Mouse (Mus musculus): ENCODE measurements around the gene Fibp. TPM values are rescaled to one million over a fixed set of nuclear protein-coding genes. Genes with fewer than 3 reads are reported as not detected.

The Fibp gene
- polyA plus RNA-seq, 1 experiment: 140 TPM

DNA sequence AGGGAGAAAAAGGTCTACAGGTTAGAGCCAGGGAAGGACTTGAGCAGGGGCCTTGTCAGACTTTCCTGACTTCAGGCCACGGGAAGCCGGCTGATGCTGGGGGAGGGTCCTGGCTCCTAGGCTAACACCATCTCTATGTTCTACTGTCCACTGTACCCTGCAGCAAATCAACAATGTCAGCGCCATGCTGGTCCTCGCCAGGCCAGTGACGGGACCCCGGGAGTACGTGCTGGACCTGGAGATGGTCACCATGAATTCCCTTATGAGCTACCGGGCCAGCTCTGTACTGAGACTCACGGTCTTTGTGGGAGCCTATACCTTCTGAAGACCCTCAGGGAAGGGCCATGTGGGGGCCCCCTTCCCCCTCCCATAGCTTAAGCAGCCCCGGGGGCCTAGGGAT is 21.0 kb downstream of the Fibp start:
- no peak for DNase-seq
- Histone ChIP-seq H3K4me3 (replicated peaks; ENCODE audit: insufficient read depth, low read depth, low read length) (no peak overlapping the region), H3K27ac (ENCODE audit: insufficient read depth, low read length) (no peak overlapping the region), H3K27me3 (ENCODE audit: control insufficient read depth, insufficient read depth, low read length) (no peaks in the 10 kb centered on the region), H3K4me1 (ENCODE audit: control insufficient read depth, insufficient read depth, low read length) (peaks cover 50% of the 10 kb centered on the region)
- TF ChIP-seq CTCF (IDR thresholded peaks at IDR 0.05; ENCODE audit: borderline replicate concordance, insufficient read depth, low read depth, low read length): no peak
- TF ChIP-seq POLR2A (IDR thresholded peaks at IDR 0.05; ENCODE audit: borderline replicate concordance, insufficient read depth, low read length): no peak
- WGBS: 89% methylated on average over 10 of the region's 10 CpGs

DNA sequence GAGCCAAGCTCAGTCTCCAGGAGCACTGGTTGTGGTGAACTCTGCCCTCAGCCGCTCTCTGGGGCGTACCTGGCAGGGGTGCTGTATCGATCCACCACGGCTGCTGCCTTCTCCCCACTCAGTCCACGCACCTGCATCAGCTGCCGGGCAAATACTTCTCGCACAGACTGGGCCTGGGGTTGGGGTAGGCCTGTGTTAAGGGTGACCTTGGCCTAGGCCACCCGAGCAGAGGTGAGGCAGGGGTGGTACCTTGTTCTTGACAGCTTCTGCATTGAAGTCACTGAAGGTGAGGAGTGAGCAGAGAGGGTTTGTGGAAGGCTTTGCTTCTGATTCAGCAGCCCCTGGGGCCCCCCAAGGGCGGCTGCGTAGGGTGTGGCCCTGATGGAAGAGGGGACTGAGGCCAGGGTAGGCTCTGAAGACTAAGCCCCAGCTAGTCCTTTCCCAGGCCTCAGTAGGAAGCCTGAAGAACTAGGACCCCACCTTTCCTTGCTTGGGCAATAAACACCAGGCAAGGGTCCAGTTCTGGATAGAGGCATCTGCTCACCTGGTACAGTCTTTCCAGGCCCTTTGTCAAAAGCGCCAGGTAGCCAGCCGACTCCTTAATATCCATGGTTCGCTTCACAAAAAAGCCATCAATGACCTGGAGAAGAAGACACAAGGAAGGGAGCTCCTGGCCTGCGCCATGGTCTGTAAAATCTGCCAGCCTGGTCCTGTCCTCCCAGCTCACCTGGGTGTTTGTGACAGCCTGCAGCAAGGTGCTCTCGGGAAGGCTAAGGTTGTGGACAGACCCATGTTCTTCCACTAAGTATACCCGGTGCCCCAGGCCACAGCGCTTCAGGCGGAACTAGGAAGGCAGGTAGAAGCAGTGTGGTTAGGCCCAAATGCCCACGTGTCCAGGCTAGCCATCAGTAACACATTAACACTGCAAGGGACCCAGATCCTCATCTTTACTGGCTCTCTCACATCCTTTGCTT is 23.3 kb downstream of the Fibp start:
- WGBS: 63% methylated on average over 19 of the region's 19 CpGs
- peak overlapping the region; percentile 90 for H3K27ac ChIP-seq (ENCODE audit: insufficient read depth, low read length)
- peaks cover 39% of the 10 kb centered on the region for H3K4me1 ChIP-seq (ENCODE audit: control insufficient read depth, insufficient read depth, low read length)
- no peak overlapping the region for H3K4me3 ChIP-seq (replicated peaks; ENCODE audit: insufficient read depth, low read depth, low read length)
- peak in 1 of 2 experiments; percentile 48 for DNase-seq
- no peak for TF ChIP-seq POLR2A (IDR thresholded peaks at IDR 0.05; ENCODE audit: borderline replicate concordance, insufficient read depth, low read length)
- TF ChIP-seq CTCF (IDR thresholded peaks at IDR 0.05; ENCODE audit: borderline replicate concordance, insufficient read depth, low read depth, low read length): no peak
- no peaks in the 10 kb centered on the region for H3K27me3 ChIP-seq (ENCODE audit: control insufficient read depth, insufficient read depth, low read length)

DNA sequence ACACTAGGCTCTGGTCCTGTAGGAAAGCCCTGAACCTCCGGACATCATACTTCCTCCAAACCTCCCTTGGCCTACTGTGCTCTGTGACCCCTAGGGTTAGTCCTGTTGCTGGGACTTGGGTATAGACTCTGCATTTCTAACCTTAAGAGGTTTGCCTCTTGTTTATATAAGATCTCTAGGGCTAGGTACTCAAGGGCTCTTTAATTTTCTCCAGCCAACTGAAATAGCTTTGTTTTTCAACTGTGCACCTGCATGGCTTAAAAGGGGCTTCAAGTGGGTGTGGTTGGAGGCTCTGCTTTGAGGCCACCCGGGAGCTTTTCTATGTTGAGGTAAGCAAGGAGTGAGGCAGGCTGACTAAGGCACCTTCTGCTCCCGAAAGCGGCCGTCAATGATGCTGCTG is 24.1 kb downstream of the Fibp start:
- TF ChIP-seq CTCF (IDR thresholded peaks at IDR 0.05; ENCODE audit: borderline replicate concordance, insufficient read depth, low read depth, low read length): no peak
- TF ChIP-seq POLR2A (IDR thresholded peaks at IDR 0.05; ENCODE audit: borderline replicate concordance, insufficient read depth, low read length): no peak
- Histone ChIP-seq H3K4me1 (ENCODE audit: control insufficient read depth, insufficient read depth, low read length) (peaks cover 39% of the 10 kb centered on the region), H3K4me3 (replicated peaks; ENCODE audit: insufficient read depth, low read depth, low read length) (peak overlapping the region; percentile 15), H3K27me3 (ENCODE audit: control insufficient read depth, insufficient read depth, low read length) (no peaks in the 10 kb centered on the region), H3K27ac (ENCODE audit: insufficient read depth, low read length) (peak overlapping the region; percentile 90)
- DNase-seq: no peak
- 67% methylated on average over 5 of the region's 5 CpGs for WGBS

DNA sequence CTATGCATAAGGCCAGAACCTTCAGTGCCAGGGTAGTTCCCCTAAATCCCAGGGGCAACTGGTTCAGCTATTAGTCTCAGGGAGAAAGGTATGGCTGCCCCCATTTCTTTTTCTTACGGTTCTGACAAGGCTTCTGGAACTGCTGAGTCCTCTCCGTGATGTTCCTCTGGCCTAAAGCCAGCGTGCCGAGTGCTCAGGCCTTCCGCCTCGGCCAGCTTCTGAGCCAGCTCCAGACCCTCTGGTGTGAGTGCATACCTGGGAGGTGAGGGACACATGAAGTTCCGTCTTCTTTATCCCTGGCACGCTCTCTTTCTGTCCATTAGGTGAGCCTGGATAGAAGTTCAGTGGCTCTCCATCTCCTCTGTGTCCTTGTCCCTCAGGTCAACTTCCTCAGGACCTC is 25.0 kb downstream of the Fibp start:
- 11% methylated on average over 8 of the region's 8 CpGs for WGBS
- Histone ChIP-seq H3K4me3 (replicated peaks; ENCODE audit: insufficient read depth, low read depth, low read length) (peak overlapping the region; percentile 33), H3K4me1 (ENCODE audit: control insufficient read depth, insufficient read depth, low read length) (peaks cover 39% of the 10 kb centered on the region), H3K27ac (ENCODE audit: insufficient read depth, low read length) (peak overlapping the region; percentile 90), H3K27me3 (ENCODE audit: control insufficient read depth, insufficient read depth, low read length) (no peaks in the 10 kb centered on the region)
- DNase-seq: peak in 1 of 2 experiments; percentile 73
- TF ChIP-seq POLR2A (IDR thresholded peaks at IDR 0.05; ENCODE audit: borderline replicate concordance, insufficient read depth, low read length) (no peak), CTCF (IDR thresholded peaks at IDR 0.05; ENCODE audit: borderline replicate concordance, insufficient read depth, low read depth, low read length) (no peak)

DNA sequence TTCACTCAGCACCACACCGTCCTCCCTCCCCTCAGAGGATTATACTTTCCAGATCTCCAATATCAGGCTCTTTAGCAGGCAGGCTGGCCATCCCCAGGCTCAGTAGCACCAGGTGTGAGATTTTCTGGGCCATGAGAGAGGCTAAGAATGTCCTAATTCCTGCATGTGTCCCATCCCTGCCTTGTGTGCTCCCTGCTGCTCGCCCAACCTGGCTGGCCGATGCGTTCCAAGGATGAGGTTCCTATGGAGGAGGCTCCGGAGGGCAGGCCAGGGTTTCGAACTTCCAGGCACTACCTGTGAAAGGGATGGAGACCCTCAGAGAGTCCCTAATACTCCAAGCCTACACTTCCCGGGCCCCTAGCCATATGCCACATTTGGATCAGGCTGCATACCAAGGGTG is 25.4 kb downstream of the Fibp start:
- DNase-seq: peak; percentile 88 to 92
- Histone ChIP-seq H3K27me3 (ENCODE audit: control insufficient read depth, insufficient read depth, low read length) (no peaks in the 10 kb centered on the region), H3K4me3 (replicated peaks; ENCODE audit: insufficient read depth, low read depth, low read length) (peak overlapping the region; percentile 31), H3K27ac (ENCODE audit: insufficient read depth, low read length) (peak overlapping the region; percentile 90), H3K4me1 (ENCODE audit: control insufficient read depth, insufficient read depth, low read length) (peaks cover 39% of the 10 kb centered on the region)
- WGBS: 14% methylated on average over 7 of the region's 7 CpGs
- TF ChIP-seq CTCF (IDR thresholded peaks at IDR 0.05; ENCODE audit: borderline replicate concordance, insufficient read depth, low read depth, low read length) (0 out of 2 replicates have a peak, but pooled peaks have one; percentile 18), POLR2A (IDR thresholded peaks at IDR 0.05; ENCODE audit: borderline replicate concordance, insufficient read depth, low read length) (no peak)

DNA sequence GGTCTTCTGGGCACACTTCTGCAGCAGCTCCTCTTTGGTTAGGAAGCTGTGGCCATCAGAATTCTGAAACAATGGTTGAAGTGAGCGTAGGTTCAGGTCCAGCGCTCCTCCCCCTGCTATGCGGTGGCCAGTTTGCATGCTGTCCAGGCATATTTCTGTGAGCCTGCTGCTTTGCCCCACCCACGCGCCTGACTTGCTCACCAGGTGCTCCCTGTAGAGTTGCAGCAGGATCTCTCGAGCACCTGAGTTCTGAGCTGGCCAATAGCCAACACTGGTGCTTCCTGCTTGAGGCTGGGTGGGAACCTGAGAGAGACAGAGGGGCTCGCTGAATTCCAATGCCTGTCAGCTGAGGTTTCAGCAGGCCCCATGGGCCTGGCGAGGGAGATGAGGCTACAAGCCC is 25.9 kb downstream of the Fibp start:
- 6% methylated on average over 8 of the region's 8 CpGs for WGBS
- peak; percentile 81 to 84 for DNase-seq
- peak; percentile 22; the same call in 1 of the 2 replicates for TF ChIP-seq POLR2A (IDR thresholded peaks at IDR 0.05; ENCODE audit: borderline replicate concordance, insufficient read depth, low read length)
- no peak for TF ChIP-seq CTCF (IDR thresholded peaks at IDR 0.05; ENCODE audit: borderline replicate concordance, insufficient read depth, low read depth, low read length)
- Histone ChIP-seq H3K27ac (ENCODE audit: insufficient read depth, low read length) (peak overlapping the region; percentile 90), H3K4me3 (replicated peaks; ENCODE audit: insufficient read depth, low read depth, low read length) (peak overlapping the region; percentile 31), H3K4me1 (ENCODE audit: control insufficient read depth, insufficient read depth, low read length) (peaks cover 39% of the 10 kb centered on the region), H3K27me3 (ENCODE audit: control insufficient read depth, insufficient read depth, low read length) (no peaks in the 10 kb centered on the region)

DNA sequence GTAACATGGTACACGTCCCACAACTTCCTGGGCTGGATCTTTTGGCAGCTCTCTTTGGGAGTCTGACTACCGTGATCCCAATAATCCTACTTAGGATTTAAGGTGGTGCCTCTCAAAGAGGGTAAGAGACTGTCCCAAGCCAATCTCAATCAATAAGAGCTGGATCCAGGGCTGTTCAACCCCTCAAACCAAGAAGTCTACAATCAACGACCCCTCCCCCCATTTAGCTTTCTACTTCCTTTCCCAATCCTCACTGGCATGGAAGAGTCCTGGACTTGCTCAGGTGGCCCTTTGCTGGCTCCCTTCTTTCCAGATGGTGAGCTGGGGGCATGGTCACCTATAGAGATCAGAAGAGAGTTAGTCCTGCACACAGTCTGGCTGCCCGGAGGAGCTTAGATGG is 26.4 kb downstream of the Fibp start:
- TF ChIP-seq CTCF (IDR thresholded peaks at IDR 0.05; ENCODE audit: borderline replicate concordance, insufficient read depth, low read depth, low read length) (no peak), POLR2A (IDR thresholded peaks at IDR 0.05; ENCODE audit: borderline replicate concordance, insufficient read depth, low read length) (no peak)
- 30% methylated on average over 4 of the region's 4 CpGs for WGBS
- peak overlapping the region; percentile 90 for H3K27ac ChIP-seq (ENCODE audit: insufficient read depth, low read length)
- DNase-seq: no peak
- H3K4me3 ChIP-seq (replicated peaks; ENCODE audit: insufficient read depth, low read depth, low read length): peak overlapping the region; percentile 66
- no peaks in the 10 kb centered on the region for H3K27me3 ChIP-seq (ENCODE audit: control insufficient read depth, insufficient read depth, low read length)
- peaks cover 39% of the 10 kb centered on the region for H3K4me1 ChIP-seq (ENCODE audit: control insufficient read depth, insufficient read depth, low read length)
